Mouse (Mus musculus) brain, embryonic 14.5 days (tissue): ENCODE results near the gene Ctxn1.

Source experiments
- CTCF ChIP-seq: fragments of 200-500 bp; IDR thresholded peaks from 2 replicates; pipeline ENCODE4 v1.5.1; 2012; ENCODE audit warnings: inconsistent platforms, mild to moderate bottlenecking, moderate library complexity, borderline replicate concordance; ENCODE audit not compliant: insufficient read depth, insufficient read length; ENCODE audit errors: extremely low read depth
- POLR2A ChIP-seq: fragments of 200-500 bp; IDR thresholded peaks from 2 replicates; pipeline ENCODE4 v1.6.1; 2012; ENCODE audit warnings: mild to moderate bottlenecking, inconsistent platforms, borderline replicate concordance; ENCODE audit not compliant: poor library complexity, insufficient read depth, insufficient read length, severe bottlenecking; ENCODE audit errors: extremely low read depth

DNA sequence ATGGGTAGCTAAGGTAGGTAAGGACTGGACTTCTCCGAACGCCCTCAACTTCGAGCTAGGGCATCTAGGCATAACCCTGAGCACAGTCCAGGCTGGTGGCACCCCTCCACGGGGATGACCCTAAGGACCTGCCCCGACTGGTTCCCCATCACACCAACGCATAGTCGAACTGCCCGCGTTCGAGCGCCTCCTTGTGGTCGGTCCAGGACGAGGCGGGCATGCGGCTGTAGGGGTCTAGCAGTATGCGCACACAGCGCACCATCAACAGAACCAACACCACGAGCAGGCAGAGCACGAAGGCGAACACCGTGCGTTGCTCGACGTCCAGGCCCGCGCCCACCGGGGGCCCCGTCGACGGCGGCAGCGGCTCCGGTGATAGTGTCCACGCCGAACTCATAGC lies 841 bp downstream of the Ctxn1 start:
- TF ChIP-seq POLR2A (no peak), CTCF (peak; percentile 94)
